Mouse (Mus musculus) gastrocnemius, postnatal 14 days (tissue): ENCODE data around the gene Luc7l2. TPM values are rescaled to one million over a fixed set of nuclear protein-coding genes. Genes with fewer than 3 reads are reported as not detected.
"Not testable (repeated sequence)": the region's sequence is repeated elsewhere in the genome, so short reads cannot be mapped to it uniquely, and the experiment has no call there.

Experiments used
- DNase-seq: peaks from one replicate; pipeline ENCODE4 v3.0.0; 2021; ENCODE audit warnings: mixed read lengths
- intact Hi-C: fragments of 180-260 bp; cut with DNase I; formaldehyde crosslinking; loops from one replicate; pipeline ENCODE4 v1.15.1; 2025; ENCODE audit warnings: low total_unique reads
- long read RNA-seq, 2 experiments: library from polyadenylated mRNA; stranded (forward); transcript quantifications; one replicate each; pipeline ENCODE4 v2.0.0; 2021
- total RNA-seq, 2 experiments: library from RNA; stranded (reverse); gene quantifications; 2 replicates each; pipeline ENCODE4 v1.2.3; 2021

Luc7l2 gene
- 100 to 1,000 TPM in 1 of 2 experiments, 10 to 100 TPM in 1; 84.2 to 102 TPM for total RNA-seq
- long read RNA-seq, experiment 1, full-length matches to known transcripts, result 13 of 41 reads
- long read RNA-seq, experiment 1, partial matches to known transcripts, result 16 of 41 reads
- long read RNA-seq, experiment 1, other reads (novel, unspliced or antisense), result 12 of 41 reads
- long read RNA-seq, experiment 2, full-length matches to known transcripts, result 11 of 37 reads
- long read RNA-seq, experiment 2, partial matches to known transcripts, result 14 of 37 reads
- long read RNA-seq, experiment 2, other reads (novel, unspliced or antisense), result 12 of 37 reads

DNA sequence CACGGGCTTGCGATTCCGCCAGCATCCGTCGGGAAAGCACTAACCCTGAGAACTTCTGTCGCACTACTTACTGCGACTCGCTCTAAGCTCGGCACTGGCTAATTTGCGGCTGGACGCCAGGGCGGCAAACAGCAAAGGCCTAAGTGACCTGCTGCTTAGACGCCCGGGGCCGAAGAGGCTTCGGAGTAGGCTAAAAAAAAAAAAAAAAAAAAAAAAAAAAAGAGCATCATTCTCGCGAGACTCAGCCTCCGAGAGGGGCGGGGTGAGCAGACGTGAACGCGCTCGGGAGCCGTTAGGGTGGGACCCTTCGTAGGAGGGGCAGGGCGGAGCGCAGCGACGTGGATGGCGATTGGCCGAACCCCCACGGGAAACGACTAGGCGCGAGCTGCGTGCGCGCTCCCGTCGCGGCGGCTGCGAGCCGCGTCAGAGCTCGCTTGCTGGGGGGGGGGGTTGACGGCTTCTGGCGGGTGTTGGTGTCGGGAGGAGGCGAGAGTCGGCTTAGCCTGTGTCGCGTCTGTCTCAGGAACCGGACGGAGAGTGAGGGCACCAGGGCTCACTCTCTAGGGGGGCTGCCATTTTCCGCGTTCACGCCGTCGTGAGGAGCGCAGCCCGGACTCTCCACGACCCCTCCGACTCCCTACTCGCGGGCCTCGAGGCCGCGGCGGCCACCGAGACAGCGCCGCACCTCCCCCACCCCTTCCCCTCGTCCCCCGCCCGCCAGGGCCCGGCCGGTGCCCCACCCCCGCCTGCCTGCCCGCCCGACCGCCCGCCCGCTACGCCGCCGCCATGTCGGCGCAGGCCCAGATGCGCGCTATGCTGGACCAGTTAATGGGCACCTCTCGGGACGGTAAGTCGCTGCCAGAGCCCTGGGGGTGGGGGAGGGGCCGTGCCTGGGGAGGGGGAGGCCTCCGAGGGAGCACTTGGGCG lies at the start of gene Luc7l2:
TSS of gene Luc7l2 (plus strand) at position 273 of the 927 bp plus-strand sequence.
- intact Hi-C loops, result no loop called here
- DNase-seq, result peak; percentile 98

DNA sequence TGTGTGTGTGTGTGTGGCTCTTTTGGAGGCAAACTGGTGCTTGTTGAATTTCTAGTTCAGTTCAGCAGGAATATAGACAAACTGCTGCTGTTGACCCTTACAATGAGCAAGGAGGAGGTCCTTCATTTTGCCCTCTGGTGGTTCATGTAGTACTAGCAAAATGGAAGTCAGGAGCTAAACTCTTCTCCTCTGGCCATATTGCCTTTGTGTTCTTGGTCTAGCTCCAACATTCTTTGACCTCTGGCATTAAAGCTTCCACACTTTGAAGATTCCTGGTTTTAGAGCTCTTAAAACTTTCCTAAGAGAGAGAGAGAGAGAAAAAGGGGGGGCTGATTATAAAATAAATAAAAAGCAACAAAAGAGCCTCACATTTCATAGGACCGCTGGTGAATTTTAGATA lies 39.0 kb upstream of the Luc7l2 start:
- intact Hi-C loops, result no loop called here

DNA sequence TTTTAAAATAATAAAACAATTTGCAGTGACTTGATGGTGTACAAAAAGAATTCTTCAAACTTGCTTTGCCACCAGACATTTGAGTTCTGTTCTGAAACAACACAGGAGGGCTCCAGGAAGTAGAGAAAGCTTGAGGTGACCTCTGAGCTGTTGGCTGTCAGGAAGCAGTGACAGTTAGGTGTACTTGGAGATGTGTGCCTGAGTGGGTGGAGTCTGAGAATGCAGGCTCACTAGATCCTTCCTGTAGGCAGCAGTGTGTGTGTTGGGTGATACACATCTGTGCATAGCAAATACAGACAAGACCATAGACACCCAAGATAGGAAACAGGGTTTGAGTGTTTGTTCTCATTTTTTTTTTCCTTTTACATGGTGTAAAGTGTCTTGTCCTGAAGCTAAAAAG lies 38.3 kb upstream of the Luc7l2 start:
- intact Hi-C loops, result no loop called here

More for the DNA sequence above, 39.0 kb upstream of the Luc7l2 start:
- no peak for DNase-seq

DNA sequence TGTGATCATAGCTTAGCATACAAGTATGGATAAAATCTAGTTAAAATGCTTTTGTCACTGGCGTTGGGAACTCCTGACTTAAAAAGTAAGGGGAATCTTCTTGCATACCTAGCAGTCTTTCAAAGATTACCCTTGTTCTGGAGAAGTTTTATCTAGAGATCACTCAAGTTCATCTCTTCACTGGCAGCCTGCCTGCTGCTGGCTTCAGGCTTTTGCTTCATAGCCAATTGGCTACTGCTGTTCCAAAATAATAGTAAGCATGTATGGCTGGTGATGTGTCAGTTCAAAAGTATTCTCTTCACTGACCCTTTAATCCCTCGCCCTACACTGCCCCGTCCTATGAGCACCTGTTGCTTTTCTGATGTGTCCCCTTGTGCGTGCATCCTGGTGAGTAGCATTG lies 35.9 kb upstream of the Luc7l2 start:
- peak; percentile 29 for DNase-seq

More for the DNA sequence above, 38.3 kb upstream of the Luc7l2 start:
- no peak for DNase-seq

DNA sequence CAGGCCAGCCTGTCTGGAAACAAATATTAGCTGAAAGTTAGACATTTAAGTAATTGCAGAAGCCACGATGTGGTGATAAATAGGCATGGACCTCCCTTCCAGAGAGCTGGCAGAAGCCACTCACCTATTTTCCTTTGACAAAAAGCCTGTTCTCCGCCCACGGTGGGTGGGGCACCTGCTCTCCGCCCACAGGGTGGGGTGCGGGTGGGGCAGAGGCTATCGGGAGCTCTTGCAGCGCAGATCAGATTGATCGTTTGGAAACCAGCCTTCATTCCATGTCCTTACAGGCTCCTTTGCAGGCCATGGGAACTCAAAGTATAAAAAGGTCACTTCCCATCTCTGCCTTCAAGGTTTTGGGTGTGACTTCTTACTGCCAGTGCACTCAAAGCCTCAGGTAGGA lies 27.3 kb upstream of the Luc7l2 start:
- no peak for DNase-seq
- intact Hi-C loops, result no loop called here

More for the DNA sequence above, 35.9 kb upstream of the Luc7l2 start:
- intact Hi-C loops, result no loop called here

DNA sequence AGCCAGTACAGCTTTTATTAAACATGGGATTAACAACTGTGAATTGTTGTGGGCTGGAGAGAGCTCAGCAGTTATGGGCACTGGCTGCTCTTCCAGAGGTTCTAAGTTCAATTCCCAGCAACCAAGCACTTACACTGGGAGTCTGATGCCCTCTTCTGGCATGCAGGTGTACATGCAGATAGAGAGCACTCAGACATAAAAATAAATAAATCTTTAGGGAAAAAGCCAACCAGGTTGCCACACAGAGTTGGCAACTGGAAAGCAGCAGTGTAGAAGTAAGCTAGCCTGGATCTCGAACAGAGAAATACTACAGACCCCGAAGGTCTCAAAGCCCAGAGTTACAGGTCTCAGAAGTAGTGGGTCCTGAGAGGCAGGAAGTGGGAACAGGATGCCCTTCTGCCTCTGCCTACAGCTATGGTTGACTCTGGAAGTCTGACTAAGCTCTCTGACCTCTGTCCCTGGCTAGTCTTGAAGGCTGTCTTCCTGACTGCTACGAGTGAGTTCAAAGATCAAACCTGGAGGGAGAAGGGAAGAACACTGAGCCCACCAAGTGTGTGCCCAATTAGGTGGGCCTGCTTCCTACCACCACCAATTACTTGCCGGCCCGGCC lies 19.8 kb upstream of the Luc7l2 start:
- intact Hi-C loops, result no loop called here
- no peak for DNase-seq

DNA sequence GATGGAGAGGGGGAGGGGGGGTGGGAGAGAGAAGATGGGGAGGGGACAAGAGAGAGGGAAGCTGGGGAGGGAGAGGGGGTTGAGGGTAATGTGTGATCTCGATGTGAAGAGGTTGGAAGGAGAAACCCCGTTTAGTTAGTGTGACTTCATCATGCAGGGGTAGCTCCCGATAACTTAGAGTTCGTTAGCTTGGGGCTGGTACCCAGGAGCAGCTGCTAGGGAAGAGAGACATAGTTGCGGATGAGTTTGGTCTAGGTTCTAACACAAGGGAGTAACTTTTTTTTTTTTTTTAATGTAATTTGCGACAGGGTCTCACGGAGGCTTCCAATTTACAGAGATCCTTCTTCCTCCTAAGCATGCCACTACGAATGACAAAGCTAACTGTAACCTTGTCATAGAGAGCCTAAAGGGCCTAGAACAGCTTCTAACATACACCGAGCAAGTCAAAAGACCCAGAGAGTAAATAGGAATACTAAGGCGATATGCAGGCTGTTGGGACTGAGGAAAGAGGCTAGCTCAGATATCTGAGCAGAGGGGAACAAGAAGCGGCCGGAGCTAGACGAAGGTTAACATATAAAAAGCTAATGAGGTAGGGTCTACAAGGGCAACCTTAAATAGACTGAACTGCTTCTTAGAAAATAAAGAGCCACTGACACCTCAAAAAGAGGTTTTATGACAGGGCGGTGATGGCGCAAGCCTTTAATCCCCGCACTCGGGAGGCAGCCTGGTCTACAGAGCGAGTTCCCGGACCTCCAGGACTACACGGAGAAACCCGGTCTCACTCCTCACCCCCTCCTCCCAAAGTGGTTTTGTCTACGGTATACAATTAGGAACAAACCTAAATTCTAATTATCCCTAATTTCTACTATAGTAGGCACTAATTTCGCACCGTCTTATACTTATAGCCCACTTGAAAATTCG lies 18.4 kb upstream of the Luc7l2 start:
- DNase-seq, result peak; percentile 20
- intact Hi-C loops, result no loop called here

DNA sequence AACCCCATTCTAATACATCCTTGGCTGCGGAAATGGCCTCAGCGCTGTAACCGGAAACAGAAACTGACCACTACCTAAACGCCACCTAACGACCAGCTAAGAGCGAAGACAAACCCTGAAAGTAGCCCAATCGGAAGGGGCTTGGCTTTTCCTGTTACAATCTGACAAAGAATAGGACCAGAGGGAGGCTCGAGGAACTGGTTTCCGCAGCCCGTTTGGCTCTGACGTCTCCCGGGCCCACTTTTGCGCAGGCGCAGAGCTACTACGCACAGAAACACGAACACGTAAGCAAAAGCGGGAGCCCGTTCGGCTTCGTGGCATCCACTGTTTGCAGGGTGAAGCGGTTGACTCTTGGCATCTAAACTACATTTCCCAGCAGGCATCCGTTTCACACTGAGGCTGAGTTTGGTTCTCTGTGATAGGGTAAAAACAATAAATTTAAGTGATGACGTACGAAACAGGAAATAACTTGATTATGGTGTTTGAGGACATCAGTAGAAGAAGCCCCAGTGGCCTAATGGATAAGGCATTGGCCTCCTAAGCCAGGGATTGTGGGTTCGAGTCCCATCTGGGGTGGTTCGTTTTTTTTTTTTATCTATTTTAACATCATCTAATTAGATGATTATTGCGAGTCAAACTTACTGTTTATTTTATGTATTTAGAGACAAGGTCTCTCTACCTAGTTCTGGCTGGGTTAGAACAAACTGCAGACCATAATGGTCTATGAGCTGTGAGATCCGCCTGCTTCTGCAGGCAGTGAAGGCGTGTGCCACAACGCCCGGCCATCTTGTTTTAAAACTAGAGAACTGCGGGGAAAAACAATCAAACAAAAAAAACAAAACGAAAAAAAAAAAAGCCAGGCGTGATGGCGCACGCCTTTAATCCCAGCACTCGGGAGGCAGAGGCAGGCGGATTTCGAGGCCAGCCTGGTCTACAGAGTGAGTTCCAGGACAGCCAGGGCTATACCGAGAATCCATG lies 17.4 kb upstream of the Luc7l2 start, which contains the start of gene Fmc1:
TSS of gene Fmc1 (plus strand) at position 75 of the 978 bp plus-strand sequence.
- DNase-seq, result peak; percentile 98
- intact Hi-C loops, result no loop called here

DNA sequence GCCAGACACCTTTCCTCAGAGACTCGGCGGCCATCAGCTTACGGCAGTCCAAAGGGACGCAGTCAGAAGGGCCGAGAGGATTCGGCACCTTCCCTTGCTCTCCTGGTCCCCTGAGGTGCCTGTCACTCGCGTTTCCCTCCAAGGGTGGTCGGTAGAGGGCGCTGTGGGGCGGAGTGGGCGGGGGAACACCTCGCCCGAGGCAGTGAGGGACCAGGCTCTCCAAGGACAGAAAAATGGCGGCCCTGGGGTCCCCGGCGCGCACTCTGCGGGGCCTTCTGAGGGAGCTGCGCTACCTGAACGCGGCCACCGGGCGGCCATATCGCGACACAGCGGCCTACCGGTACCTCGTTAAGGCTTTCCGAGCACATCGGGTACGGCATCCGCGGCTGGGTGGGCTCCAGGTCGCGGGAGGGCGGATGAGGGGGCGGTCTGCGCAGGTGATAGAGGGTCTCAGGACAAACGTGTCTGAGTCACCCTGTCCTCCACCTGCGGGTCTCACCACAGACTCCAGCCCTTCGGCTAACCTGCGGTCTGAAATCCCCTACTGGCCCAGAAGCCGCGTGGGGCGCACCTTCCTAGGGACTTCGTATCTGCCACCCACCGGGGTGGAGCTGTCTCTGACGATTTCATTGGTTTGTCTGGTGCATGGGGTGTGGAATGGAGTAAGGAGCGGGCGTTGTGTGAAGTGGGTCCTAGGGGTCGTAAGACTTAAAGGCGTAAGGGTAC lies 16.3 kb upstream of the Luc7l2 start:
- intact Hi-C loops, result no loop called here
- peak; percentile 98 for DNase-seq

DNA sequence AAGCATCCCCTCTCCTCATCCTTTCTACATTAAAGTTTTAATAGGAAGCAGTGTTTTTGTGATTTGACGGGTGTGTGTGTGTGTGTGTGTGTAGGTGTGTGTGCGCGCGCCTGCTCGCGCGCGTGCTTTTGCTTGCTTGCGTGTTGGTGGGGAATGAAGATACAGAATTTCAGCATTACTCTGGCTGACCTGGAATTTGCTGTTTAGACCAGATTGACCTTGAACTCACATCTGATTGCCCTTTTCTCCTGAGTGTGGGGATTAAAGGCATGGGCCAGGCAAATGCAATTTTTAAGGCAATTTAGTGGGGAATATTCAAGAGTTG lies 15.8 kb upstream of the Luc7l2 start:
- intact Hi-C loops, result no loop called here
- DNase-seq, result no peak

DNA sequence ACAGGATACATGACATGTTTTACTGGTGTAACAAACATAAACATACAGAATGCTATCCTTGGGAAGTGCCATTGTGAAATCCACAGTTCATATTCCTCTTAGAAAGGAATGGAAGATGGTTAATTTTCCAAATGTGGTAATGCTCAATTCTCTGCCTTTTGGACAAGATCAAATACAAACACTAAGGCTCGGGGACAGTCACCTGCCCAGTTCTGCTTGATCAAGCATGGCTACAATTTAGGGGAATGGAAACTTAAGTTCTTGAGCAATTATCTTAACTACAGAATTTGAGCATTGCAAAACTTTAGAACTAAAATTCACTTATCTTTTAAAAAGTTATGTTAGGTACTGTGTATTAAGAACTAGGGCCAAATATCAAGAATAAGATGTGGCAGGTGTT lies 15.3 kb upstream of the Luc7l2 start:
- DNase-seq, result no peak
- intact Hi-C loops, result no loop called here

DNA sequence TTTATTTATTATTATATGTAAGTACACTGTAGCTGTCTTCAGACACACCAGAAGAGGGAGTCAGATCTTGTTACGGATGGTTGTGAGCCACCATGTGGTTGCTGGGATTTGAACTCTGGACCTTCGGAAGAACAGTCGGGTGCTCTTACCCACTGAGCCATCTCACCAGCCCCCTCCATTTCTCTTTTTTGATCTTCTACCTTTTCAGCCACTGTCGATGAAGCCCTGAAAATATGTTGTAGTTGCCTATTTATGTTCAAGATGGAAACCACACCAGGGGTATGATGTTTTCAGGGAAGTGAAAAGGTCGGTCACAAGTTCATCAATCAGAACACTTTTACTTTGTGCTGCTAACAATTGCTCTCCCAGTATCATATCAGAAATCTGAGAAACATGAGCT lies 7.0 kb upstream of the Luc7l2 start:
- intact Hi-C loops, DNase-seq: not testable (repeated sequence)

DNA sequence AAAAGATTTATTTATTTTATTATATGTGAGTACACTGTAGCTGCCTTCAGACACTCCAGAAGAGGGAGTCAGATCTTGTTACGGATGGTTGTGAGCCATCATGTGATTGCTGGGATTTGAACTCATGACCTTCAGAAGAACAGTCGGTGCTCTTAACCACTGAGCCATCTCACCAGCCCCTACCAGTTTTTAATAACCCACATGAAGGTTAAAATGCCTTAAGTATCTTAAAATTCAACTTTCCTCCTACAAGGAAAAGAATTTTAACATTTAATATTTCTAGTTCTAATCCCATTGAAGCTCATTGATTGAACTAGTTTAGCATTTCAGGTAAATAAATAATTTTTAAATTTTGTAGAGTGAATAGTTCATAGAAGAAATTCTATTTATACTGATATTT lies 4.1 kb upstream of the Luc7l2 start:
- DNase-seq, intact Hi-C loops: not testable (repeated sequence)

DNA sequence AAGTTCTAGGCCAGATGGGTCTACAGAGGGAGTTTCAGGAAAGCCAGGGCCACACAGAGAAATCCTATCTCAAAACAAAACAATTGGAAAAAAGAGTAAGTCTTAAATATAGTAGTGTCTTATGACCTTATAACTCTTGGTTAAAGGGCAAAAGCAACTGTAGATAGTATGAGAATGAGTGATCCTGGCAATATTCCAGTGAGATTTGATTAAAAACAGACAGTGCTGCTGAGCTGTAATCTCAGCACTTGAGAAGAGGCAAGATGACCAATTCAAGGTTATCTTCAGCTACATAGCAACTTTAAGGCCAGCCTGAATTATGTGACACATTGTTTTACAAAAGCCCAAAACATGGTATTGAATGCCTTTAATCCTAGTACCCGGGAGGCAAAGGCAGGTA lies 3.4 kb upstream of the Luc7l2 start:
- DNase-seq, result no peak
- intact Hi-C loops, result no loop called here

DNA sequence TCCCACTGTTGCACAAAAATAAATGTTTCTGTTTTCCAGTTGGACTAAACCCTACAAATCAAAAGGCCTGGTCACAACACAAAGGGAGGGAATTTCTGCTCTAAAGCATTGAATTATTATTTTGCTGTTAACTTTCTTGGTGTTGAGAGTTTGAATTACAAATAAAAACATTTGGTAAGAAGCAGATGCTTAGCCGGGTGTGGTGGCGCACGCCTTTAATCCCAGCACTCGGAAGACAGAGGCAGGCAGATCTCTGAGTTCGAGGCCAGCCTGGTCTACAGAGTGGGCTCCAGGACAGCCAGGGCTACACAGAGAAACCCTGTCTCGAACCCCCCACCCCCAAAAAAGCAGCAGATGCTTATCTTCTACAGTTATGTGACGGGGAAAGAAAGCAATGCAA lies 2.5 kb upstream of the Luc7l2 start:
- DNase-seq, intact Hi-C loops: not testable (repeated sequence)

DNA sequence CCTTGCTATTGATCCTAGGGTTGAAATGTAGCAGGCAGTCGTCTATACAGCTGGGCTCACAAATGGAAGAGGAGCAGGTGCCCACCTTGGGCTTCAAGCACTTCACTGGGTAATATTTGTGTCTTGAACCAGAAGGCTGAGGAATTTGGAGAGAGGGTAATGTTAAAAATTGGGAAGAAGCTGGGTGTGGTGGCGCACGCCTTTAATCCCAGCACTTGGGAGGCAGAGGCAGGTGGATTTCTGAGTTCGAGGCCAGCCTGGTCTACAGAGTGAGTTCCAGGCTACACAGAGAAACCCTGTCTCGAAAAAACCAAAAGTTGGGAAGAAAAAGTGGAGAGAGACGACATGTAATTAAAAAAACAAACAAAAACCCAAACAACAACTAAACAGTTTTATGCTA lies 1.3 kb upstream of the Luc7l2 start:
- DNase-seq, intact Hi-C loops: not testable (repeated sequence)

DNA sequence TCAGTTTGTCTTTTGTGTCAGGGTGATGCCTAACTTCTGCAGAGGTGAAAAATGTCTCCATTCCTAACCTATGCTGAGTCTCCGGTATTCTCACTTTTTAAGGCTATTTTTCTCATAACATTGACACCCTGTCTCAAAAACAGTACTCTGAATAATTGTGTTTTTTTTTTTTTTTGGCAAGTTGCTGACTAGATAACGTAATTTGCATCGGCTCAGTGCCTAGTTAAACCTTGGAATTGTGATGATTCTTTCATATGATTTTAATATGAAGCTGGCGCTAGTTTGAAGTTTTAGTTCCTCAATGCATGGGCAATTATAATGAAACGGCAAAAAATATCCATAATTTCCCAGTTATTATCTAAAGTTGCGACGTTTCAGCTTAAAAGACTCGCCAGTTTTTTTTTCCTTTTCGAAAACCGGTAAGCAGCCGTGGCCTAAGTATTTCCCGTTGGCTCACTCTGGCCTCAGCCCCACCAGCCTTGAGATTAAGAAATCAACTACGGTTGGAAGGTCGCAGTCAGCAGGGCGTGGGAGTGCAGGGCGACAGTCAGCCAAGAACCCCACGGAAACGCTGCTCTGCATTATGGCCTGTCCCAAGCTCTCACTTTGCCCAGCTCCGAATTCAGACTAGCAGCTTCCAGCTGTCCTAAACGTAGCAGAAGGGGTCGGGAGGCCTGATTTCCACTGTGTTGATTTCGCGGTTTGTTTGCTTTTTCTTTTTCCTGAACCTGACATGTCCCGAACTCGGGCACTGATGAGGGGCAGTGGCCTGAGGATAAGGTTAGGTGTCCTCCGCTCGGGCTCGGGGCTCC lies 678 bp upstream of the Luc7l2 start:
- intact Hi-C loops, result no loop called here
- peak; percentile 73 for DNase-seq
